Mouse (Mus musculus): ENCODE data around the gene Sephs1.

- TF ChIP-seq UBTF (IDR thresholded peaks at IDR 0.05; ENCODE audit: borderline replicate concordance, insufficient read depth, low read depth, low read length) (no peak), CTCF (IDR thresholded peaks at IDR 0.05 in 2 of 3, conservative IDR thresholded peaks at IDR 0.05 in 1 of 3; ENCODE audit: control insufficient read depth in 1 of 3, insufficient read depth in 1 of 3, low read depth in 2 of 3, low read length in 3 of 3, poor library complexity in 1 of 3, severe bottlenecking in 1 of 3) (no peak)
Observed at GRCm38 (mm10) chr2:4857186-4857585, 24.2 kb upstream of the Sephs1 start.
